Mouse (Mus musculus): ENCODE measurements around the gene Cap2. TPM values are rescaled to one million over a fixed set of nuclear protein-coding genes. Genes with fewer than 3 reads are reported as not detected.

Gene Cap2
- polyA plus RNA-seq (2012; ENCODE audit: insufficient read depth, insufficient read length, missing spikeins) = 2.2 and 4.9 TPM in 2 replicates

DNA sequence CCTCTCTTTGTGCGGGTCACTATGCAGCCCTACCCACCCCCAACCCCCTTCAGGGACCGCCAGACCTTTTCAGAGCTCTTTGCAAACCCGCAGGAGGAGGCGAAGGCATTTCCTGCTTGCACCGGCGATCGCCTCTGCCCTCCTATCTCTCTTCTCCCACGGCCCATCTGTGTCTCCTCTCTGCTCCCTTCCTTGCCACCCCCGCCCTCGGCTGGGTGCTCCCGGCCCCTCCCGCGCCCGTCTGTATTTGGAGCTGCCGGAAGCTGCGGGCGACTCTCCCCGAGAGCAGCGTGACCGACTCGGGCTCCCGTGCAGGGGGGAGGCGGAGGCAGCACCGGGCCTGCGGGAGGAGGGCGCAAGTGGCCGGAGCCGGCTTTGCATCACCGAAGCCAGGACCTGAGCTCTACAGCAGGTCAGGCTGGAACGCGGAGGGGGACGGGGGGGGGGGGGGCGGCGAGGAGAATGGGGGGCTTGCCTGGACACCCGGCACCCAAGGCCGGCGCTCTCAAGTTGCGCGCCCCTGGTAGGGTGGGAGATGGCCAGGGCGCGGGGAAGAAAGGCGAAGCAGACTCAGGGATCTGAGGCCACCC is at the start of gene Cap2:
Cap2 (plus strand) TSS at position 49 of the 590 bp plus-strand sequence.
- H3K4me1 ChIP-seq (ENCODE audit: control insufficient read depth, insufficient read depth, insufficient read length, low read length) = no peaks in the 10 kb centered on the region
- peak within 1 kb of the TSS; percentile 48 for H3K4me3 ChIP-seq (ENCODE audit: insufficient read depth, low read depth, low read length)
- peak within 1 kb of the TSS; percentile 40; the same call in 1 of the 2 replicates for H3K27ac ChIP-seq (replicated peaks; ENCODE audit: low read depth, low read length)

GRCm38 (mm10) chr13:46459546-46459945 is 42.1 kb upstream of the Cap2 start:
- Histone ChIP-seq H3K27ac (replicated peaks; ENCODE audit: low read depth, low read length) (no peak overlapping the region), H3K4me3 (ENCODE audit: insufficient read depth, low read depth, low read length) (no peak overlapping the region), H3K4me1 (ENCODE audit: control insufficient read depth, insufficient read depth, insufficient read length, low read length) (no peaks in the 10 kb centered on the region)

GRCm38 (mm10) chr13:46462280-46462679 is 39.4 kb upstream of the Cap2 start:
- H3K4me3 ChIP-seq (ENCODE audit: insufficient read depth, low read depth, low read length) = no peak overlapping the region
- H3K27ac ChIP-seq (replicated peaks; ENCODE audit: low read depth, low read length) = no peak overlapping the region
- no peaks in the 10 kb centered on the region for H3K4me1 ChIP-seq (ENCODE audit: control insufficient read depth, insufficient read depth, insufficient read length, low read length)

DNA sequence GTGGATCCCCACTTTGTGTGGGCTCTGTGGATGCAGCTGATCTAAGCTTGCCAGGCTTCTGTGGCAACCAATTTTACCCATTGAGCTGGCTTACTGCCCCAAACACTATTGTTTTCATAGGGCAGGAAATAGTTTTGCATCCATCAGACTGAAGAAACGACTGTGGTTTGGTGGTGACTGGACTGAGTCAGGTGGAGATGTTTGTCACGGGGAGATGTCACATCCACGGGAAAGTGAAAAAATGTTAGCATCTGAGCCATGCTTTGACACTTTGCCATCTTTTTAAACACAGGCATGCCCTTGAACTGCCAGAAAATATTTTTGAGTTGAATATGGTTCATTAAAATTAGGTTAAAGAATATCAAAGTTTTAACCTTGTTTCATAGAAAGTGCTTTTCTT is 37.9 kb upstream of the Cap2 start:
- Histone ChIP-seq H3K4me1 (ENCODE audit: control insufficient read depth, insufficient read depth, insufficient read length, low read length) (no peaks in the 10 kb centered on the region), H3K27ac (replicated peaks; ENCODE audit: low read depth, low read length) (no peak overlapping the region), H3K4me3 (ENCODE audit: insufficient read depth, low read depth, low read length) (no peak overlapping the region)

DNA sequence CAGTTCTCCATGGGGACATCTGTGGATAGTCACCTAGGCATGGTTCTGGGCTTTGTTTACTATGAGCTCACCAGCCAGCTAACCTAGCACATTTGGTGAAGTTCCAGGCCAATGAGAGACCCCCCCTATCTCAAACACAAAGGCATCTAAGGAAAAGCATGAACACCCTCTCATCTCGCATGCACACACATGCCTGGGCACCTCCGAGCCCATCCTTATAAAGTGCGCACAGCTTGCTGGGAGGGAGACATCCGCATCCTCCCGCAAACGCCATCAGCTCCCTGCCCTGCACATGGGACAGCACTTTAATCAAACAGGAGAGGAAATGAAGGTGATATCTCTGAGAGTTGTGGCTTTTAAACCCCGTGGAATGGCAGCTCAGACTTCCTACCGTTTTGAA is 33.4 kb upstream of the Cap2 start:
- no peak overlapping the region for H3K27ac ChIP-seq (replicated peaks; ENCODE audit: low read depth, low read length)
- H3K4me1 ChIP-seq (ENCODE audit: control insufficient read depth, insufficient read depth, insufficient read length, low read length) = no peaks in the 10 kb centered on the region

DNA sequence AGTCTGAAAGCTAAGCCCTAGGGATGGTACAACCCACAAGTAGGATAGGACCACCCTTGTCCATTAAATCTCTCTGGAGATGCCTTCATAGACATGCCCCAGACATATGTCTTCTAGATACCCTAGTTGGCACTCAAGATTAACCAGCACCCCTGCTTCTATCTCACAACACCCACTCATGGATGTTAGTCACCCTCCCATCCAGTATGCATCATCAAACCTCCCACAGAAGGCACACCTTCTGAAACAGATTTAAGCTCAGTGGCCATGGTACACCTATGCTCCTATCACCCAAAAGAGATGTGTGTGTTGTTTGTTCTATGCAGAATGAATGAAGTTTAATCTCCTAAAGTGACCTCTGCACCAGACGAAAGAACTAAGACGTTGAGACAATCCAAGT is 32.1 kb upstream of the Cap2 start:
- no peak overlapping the region for H3K27ac ChIP-seq (replicated peaks; ENCODE audit: low read depth, low read length)
- H3K4me3 ChIP-seq (ENCODE audit: insufficient read depth, low read depth, low read length) = no peak overlapping the region
- no peaks in the 10 kb centered on the region for H3K4me1 ChIP-seq (ENCODE audit: control insufficient read depth, insufficient read depth, insufficient read length, low read length)

More for the DNA sequence above, 33.4 kb upstream of the Cap2 start:
- no peak overlapping the region for H3K4me3 ChIP-seq (ENCODE audit: insufficient read depth, low read depth, low read length)

GRCm38 (mm10) chr13:46481271-46481670 is 20.4 kb upstream of the Cap2 start:
- no peak overlapping the region for H3K4me3 ChIP-seq (ENCODE audit: insufficient read depth, low read depth, low read length)
- no peak overlapping the region for H3K27ac ChIP-seq (replicated peaks; ENCODE audit: low read depth, low read length)
- no peaks in the 10 kb centered on the region for H3K4me1 ChIP-seq (ENCODE audit: control insufficient read depth, insufficient read depth, insufficient read length, low read length)

DNA sequence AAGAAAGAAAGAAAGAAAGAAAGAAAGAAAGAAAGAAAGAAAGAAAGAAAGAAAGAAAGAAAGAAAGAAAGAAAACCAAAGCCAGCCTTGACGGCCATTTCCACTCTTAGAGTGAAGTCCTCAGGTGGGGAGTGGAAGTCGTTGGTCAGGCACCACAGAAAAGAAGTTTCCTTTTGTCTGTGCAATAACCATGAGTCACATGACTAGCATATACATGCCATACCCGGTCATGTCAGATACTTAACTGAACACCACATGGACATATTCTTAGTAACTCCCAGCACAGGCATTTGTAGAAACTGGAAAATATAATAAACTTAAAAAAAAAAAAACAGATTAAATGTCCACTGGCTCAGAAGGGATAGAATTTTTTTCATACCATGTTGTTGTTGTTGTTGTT is 16.0 kb upstream of the Cap2 start:
- Histone ChIP-seq H3K4me3 (ENCODE audit: insufficient read depth, low read depth, low read length) (no peak overlapping the region), H3K27ac (replicated peaks; ENCODE audit: low read depth, low read length) (no peak overlapping the region), H3K4me1 (ENCODE audit: control insufficient read depth, insufficient read depth, insufficient read length, low read length) (no peaks in the 10 kb centered on the region)

DNA sequence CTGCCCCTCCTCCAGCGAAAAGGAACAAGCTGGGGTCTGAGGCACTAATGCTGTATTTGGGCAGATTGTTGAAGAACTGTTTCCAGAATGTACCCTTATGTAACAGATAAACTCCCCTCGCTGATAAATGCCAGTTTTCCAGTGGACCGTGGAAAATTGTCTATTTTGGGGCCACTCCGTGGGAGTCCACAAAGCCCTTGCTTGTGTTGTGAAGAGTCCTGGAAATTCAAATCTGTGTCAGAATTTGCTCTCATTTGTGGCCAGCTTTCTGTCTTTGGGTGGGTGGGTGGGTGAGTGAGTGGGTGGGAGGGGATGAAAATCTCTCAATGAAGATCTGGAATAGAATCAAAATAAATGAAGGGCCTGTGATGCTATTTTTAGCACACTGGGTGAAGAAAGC is 13.5 kb upstream of the Cap2 start:
- Histone ChIP-seq H3K4me1 (ENCODE audit: control insufficient read depth, insufficient read depth, insufficient read length, low read length) (no peaks in the 10 kb centered on the region), H3K27ac (replicated peaks; ENCODE audit: low read depth, low read length) (no peak overlapping the region), H3K4me3 (ENCODE audit: insufficient read depth, low read depth, low read length) (no peak overlapping the region)

GRCm38 (mm10) chr13:46490644-46491043 is 11.0 kb upstream of the Cap2 start:
- Histone ChIP-seq H3K27ac (replicated peaks; ENCODE audit: low read depth, low read length) (no peak overlapping the region), H3K4me1 (ENCODE audit: control insufficient read depth, insufficient read depth, insufficient read length, low read length) (no peaks in the 10 kb centered on the region), H3K4me3 (ENCODE audit: insufficient read depth, low read depth, low read length) (no peak overlapping the region)

GRCm38 (mm10) chr13:46502390-46502891 is 793 bp downstream of the Cap2 start:
- peak overlapping the region; percentile 48 for H3K4me3 ChIP-seq (ENCODE audit: insufficient read depth, low read depth, low read length)
- H3K27ac ChIP-seq (replicated peaks; ENCODE audit: low read depth, low read length) = peak overlapping the region; percentile 40; the same call in 1 of the 2 replicates
- H3K4me1 ChIP-seq (ENCODE audit: control insufficient read depth, insufficient read depth, insufficient read length, low read length) = no peaks in the 10 kb centered on the region

DNA sequence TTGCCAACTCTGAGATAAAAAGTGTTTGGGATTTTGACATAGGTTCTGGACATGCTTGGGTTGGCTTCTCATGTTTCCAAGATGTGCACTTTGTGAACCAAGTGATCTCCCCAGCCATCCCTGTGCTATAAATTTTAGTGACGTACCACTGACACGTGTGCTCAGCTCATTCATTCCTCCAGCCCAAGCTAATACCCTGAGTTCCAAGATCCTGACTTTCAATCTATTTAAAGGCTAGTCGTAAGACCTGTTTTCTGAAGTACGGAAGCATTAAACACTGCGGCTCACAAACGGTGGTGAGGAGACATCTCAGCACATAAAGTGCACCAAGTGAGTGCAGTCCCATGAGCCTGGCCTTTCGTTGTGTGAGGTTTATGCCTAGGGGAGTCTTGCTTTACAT is 6.3 kb downstream of the Cap2 start:
- no peak overlapping the region for H3K27ac ChIP-seq (replicated peaks; ENCODE audit: low read depth, low read length)
- no peak overlapping the region for H3K4me3 ChIP-seq (ENCODE audit: insufficient read depth, low read depth, low read length)
- H3K4me1 ChIP-seq (ENCODE audit: control insufficient read depth, insufficient read depth, insufficient read length, low read length) = no peaks in the 10 kb centered on the region

GRCm38 (mm10) chr13:46508823-46509222 is 7.2 kb downstream of the Cap2 start:
- no peak overlapping the region for H3K27ac ChIP-seq (replicated peaks; ENCODE audit: low read depth, low read length)

DNA sequence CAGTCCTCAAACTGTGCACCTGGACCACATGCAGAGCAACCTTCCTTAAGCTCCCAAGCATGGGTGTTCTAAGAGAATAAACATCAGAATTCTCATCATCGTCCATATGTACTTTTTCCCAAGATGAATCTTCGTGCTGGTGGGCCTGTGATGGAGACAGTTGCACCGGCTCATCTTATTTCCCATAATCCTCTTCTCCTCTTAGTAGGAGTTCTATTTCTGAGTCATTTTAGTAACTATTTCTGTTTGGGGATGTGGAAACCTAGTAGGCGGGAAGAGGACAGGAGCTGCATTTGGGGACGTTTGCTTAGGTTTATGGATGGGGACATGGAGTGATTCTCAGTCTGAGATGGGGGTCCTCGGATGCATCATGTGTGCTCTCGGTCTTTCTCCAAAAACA is 8.8 kb downstream of the Cap2 start:
- Histone ChIP-seq H3K4me1 (ENCODE audit: control insufficient read depth, insufficient read depth, insufficient read length, low read length) (no peaks in the 10 kb centered on the region), H3K27ac (replicated peaks; ENCODE audit: low read depth, low read length) (no peak overlapping the region), H3K4me3 (ENCODE audit: insufficient read depth, low read depth, low read length) (no peak overlapping the region)

More at GRCm38 (mm10) chr13:46508823-46509222, 7.2 kb downstream of the Cap2 start:
- Histone ChIP-seq H3K4me1 (ENCODE audit: control insufficient read depth, insufficient read depth, insufficient read length, low read length) (no peaks in the 10 kb centered on the region), H3K4me3 (ENCODE audit: insufficient read depth, low read depth, low read length) (no peak overlapping the region)

DNA sequence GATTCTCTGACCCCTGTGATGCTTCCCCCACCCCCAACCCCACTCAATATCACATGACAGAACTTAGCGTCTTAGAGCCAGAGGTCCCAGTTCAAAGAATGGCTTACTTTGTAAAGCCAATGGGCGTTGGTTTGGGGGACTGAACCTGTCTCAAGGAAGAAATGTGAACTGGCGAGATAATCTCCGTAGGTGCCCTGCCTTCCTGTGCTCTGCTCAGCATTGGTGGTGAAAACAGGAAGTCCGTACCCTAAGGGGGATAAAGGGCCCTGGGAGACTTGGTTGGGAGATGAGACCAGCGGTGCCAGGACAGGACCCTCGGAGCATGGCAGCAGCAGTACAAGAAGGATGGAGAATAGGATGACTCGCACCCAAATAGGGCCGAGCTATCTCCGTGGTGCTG is 12.8 kb downstream of the Cap2 start:
- no peak overlapping the region for H3K4me3 ChIP-seq (ENCODE audit: insufficient read depth, low read depth, low read length)
- no peak overlapping the region for H3K27ac ChIP-seq (replicated peaks; ENCODE audit: low read depth, low read length)
- H3K4me1 ChIP-seq (ENCODE audit: control insufficient read depth, insufficient read depth, insufficient read length, low read length) = no peaks in the 10 kb centered on the region

DNA sequence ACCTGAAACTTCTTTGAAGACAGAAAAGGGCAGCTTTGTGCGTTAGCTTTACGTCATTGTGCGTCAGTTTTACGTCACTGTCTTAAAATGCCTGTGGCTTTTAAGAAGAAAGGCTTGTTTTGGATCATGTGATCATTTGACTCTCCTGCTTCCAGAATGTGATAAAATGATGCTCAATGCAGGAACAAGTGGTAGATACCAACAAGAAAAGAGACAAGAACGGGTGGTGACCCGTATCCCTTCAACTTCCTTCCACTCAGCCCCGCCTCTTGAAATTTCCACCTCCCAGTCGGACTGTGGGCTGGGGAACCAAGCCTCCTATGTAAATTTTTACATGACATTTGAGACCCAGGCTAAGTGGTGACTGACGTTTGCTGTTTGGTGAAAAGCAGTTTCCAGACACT is 13.5 kb downstream of the Cap2 start:
- H3K4me3 ChIP-seq (ENCODE audit: insufficient read depth, low read depth, low read length) = no peak overlapping the region
- H3K27ac ChIP-seq (replicated peaks; ENCODE audit: low read depth, low read length) = no peak overlapping the region
- no peaks in the 10 kb centered on the region for H3K4me1 ChIP-seq (ENCODE audit: control insufficient read depth, insufficient read depth, insufficient read length, low read length)
